Mouse (Mus musculus): ENCODE results near the gene Elob.

GRCm38 (mm10) chr17:23867756-23868155 is 38.8 kb upstream of the Elob start, which contains the start of gene Prss21:
- TF ChIP-seq CTCF (IDR thresholded peaks at IDR 0.05; ENCODE audit: low read depth) = no peak
- no peak for TF ChIP-seq EP300 (optimal IDR thresholded peaks at IDR 0.05)
